Mouse (Mus musculus): Measurements from ENCODE around the gene Uso1. TPM values are rescaled to one million over a fixed set of nuclear protein-coding genes. Genes with fewer than 3 reads are reported as not detected.

Gene Uso1
- total RNA-seq, 1 experiment = 51.6 TPM

DNA sequence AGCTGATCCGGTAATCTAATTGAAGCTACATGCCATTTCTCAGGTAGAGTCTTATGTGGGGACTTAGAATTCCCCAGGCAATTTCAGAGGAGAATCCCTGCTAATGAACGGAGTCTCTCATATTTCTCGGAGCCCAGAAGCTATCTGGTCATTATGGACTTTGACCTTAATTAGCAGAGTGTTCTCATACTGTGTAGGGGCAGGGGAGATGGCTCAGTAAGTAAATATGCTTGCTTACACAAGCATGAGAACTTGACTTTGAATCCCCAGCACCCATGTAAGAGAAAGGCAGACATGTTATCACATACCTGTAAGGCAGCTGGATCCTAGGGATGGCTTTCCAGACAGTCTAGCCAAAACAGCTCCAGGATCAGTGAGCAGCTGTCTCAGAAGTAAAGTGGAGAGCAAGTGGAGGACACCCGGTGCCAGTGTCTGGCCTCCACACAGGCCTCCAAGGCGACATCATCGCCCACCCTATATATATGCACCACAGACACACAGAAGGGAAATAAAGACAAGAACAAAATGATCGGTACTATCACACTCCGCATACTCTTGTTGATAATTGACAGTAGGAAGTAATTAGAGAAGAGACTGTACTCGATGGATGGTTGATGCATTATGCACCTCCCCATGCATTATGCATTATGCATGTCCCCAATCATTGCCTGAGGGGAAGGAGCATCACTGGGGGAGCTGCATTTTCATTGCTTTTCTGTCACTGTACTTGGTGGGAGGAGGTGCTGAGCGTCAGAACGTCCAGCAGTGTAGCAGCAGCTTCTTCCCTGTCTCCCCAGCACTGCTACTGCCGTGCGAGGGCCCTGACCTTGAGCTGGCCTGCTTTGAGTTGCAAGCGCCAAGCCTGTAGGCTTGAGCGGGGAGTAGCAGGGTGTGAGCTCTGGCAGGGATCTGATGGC lies 59.4 kb downstream of the Uso1 start:
- H3K36me3 ChIP-seq (ENCODE audit: control insufficient read depth, insufficient read depth, low read length, poor library complexity, severe bottlenecking) = peaks cover 55% of the 10 kb centered on the region
- no peak overlapping the region for H3K27ac ChIP-seq (ENCODE audit: insufficient read depth, low read depth, low read length, poor library complexity, severe bottlenecking)
- no peaks in the 10 kb centered on the region for H3K4me1 ChIP-seq (ENCODE audit: control insufficient read depth in 2 of 2, insufficient read depth in 2 of 2, low read length in 2 of 2, poor library complexity in 1 of 2)
- no peak for DNase-seq (ENCODE audit: low read depth, low spot score)
- no peak overlapping the region for H3K4me3 ChIP-seq (ENCODE audit: insufficient read depth in 1 of 2, low read depth in 1 of 2, low read length in 2 of 2, poor library complexity in 1 of 2, severe bottlenecking in 1 of 2)
- no peaks in the 10 kb centered on the region for H3K9me3 ChIP-seq (ENCODE audit: control insufficient read depth, insufficient read depth, low read depth, low read length)
- no peak for TF ChIP-seq ZNF384 (IDR thresholded peaks at IDR 0.05; ENCODE audit: low read depth, low read length)
- TF ChIP-seq MAFK (IDR thresholded peaks at IDR 0.05; ENCODE audit: insufficient read depth, low read depth, low read length) = no peak
- no peak for TF ChIP-seq ZC3H11A (IDR thresholded peaks at IDR 0.05; ENCODE audit: borderline replicate concordance, low read depth, low read length)
- no peak for TF ChIP-seq CHD2 (IDR thresholded peaks at IDR 0.05; ENCODE audit: low read depth, low read length)
- no peak for TF ChIP-seq HCFC1 (IDR thresholded peaks at IDR 0.05; ENCODE audit: borderline replicate concordance, insufficient read depth, low read length)
- no peak overlapping the region for H3K9ac ChIP-seq (ENCODE audit: insufficient read depth, low read depth, low read length, poor library complexity, severe bottlenecking)
- in situ Hi-C loops (cut with MboI; ENCODE audit: low sequenced_read_pairs in 2 of 2, unreplicated experiment in 2 of 2) = no loop called here

DNA sequence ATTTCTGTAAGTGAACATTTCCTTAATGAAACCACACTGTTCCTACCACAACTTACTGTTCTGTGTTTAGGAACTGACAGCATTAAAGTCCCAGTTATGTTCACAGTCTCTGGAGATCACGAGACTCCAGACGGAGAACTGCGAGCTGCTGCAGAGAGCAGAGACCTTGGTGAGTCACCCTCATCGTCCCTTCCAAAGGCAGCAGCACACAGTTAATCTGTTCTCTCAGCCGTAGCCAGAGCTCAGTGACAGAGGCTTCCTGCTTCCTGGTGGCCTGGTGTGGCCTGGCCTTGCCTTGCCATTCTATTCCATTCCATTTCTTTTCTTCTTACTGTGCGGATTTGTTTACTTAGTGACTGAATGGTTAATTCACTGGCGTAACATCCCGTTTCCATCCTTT lies 60.5 kb downstream of the Uso1 start:
- H3K36me3 ChIP-seq (ENCODE audit: control insufficient read depth, insufficient read depth, low read length, poor library complexity, severe bottlenecking) = peaks cover 51% of the 10 kb centered on the region
- in situ Hi-C loops (cut with MboI; ENCODE audit: low sequenced_read_pairs in 2 of 2, unreplicated experiment in 2 of 2) = no loop called here
- TF ChIP-seq ZNF384 (IDR thresholded peaks at IDR 0.05; ENCODE audit: low read depth, low read length) (no peak), HCFC1 (IDR thresholded peaks at IDR 0.05; ENCODE audit: borderline replicate concordance, insufficient read depth, low read length) (no peak), ZC3H11A (IDR thresholded peaks at IDR 0.05; ENCODE audit: borderline replicate concordance, low read depth, low read length) (no peak), MAFK (IDR thresholded peaks at IDR 0.05; ENCODE audit: insufficient read depth, low read depth, low read length) (no peak), CHD2 (IDR thresholded peaks at IDR 0.05; ENCODE audit: low read depth, low read length) (no peak)
- H3K9ac ChIP-seq (ENCODE audit: insufficient read depth, low read depth, low read length, poor library complexity, severe bottlenecking) = no peak overlapping the region
- H3K4me1 ChIP-seq (ENCODE audit: control insufficient read depth in 2 of 2, insufficient read depth in 2 of 2, low read length in 2 of 2, poor library complexity in 1 of 2) = no peaks in the 10 kb centered on the region
- H3K27ac ChIP-seq (ENCODE audit: insufficient read depth, low read depth, low read length, poor library complexity, severe bottlenecking) = no peak overlapping the region
- no peaks in the 10 kb centered on the region for H3K9me3 ChIP-seq (ENCODE audit: control insufficient read depth, insufficient read depth, low read depth, low read length)
- DNase-seq (ENCODE audit: low read depth, low spot score) = no peak
- no peak overlapping the region for H3K4me3 ChIP-seq (ENCODE audit: insufficient read depth in 1 of 2, low read depth in 1 of 2, low read length in 2 of 2, poor library complexity in 1 of 2, severe bottlenecking in 1 of 2)

- Histone ChIP-seq H3K4me3 (ENCODE audit: insufficient read depth in 1 of 2, low read depth in 1 of 2, low read length in 2 of 2, poor library complexity in 1 of 2, severe bottlenecking in 1 of 2) (no peak overlapping the region), H3K4me1 (ENCODE audit: control insufficient read depth in 2 of 2, insufficient read depth in 2 of 2, low read length in 2 of 2, poor library complexity in 1 of 2) (no peaks in the 10 kb centered on the region), H3K27ac (ENCODE audit: insufficient read depth, low read depth, low read length, poor library complexity, severe bottlenecking) (no peak overlapping the region), H3K36me3 (ENCODE audit: control insufficient read depth, insufficient read depth, low read length, poor library complexity, severe bottlenecking) (peaks cover 22% of the 10 kb centered on the region), H3K9me3 (ENCODE audit: control insufficient read depth, insufficient read depth, low read depth, low read length) (no peaks in the 10 kb centered on the region), H3K9ac (ENCODE audit: insufficient read depth, low read depth, low read length, poor library complexity, severe bottlenecking) (no peak overlapping the region)
- TF ChIP-seq HCFC1 (IDR thresholded peaks at IDR 0.05; ENCODE audit: borderline replicate concordance, insufficient read depth, low read length) (no peak), ZC3H11A (IDR thresholded peaks at IDR 0.05; ENCODE audit: borderline replicate concordance, low read depth, low read length) (no peak), ZNF384 (IDR thresholded peaks at IDR 0.05; ENCODE audit: low read depth, low read length) (no peak), CHD2 (IDR thresholded peaks at IDR 0.05; ENCODE audit: low read depth, low read length) (no peak), MAFK (IDR thresholded peaks at IDR 0.05; ENCODE audit: insufficient read depth, low read depth, low read length) (no peak)
- no peak for DNase-seq (ENCODE audit: low read depth, low spot score)
- in situ Hi-C loops (cut with MboI; ENCODE audit: low sequenced_read_pairs in 2 of 2, unreplicated experiment in 2 of 2) = no loop called here
Observed at GRCm38 (mm10) chr5:92204162-92205036, 66.7 kb downstream of the Uso1 start.

DNA sequence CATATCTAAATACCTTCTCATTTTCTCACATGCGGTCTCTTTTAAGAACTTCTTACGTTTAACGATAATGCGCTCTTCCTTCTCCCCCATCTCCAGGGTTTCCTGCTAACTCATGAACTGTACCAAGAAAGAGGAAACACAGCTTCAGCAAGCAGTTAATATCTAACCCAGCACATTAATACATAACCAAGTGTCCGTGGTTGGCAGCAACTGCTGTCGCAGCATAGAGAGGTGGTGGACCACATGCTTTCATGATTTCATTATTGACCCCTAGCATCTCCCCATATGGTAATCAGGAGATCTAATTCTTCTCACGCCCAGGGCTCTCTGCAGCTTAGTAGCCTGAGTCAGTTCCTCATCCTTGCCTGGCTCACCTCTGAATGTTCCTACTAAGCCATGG lies 67.4 kb downstream of the Uso1 start:
- Histone ChIP-seq H3K36me3 (ENCODE audit: control insufficient read depth, insufficient read depth, low read length, poor library complexity, severe bottlenecking) (peaks cover 18% of the 10 kb centered on the region), H3K9me3 (ENCODE audit: control insufficient read depth, insufficient read depth, low read depth, low read length) (no peaks in the 10 kb centered on the region), H3K9ac (ENCODE audit: insufficient read depth, low read depth, low read length, poor library complexity, severe bottlenecking) (no peak overlapping the region), H3K27ac (ENCODE audit: insufficient read depth, low read depth, low read length, poor library complexity, severe bottlenecking) (no peak overlapping the region), H3K4me3 (ENCODE audit: insufficient read depth in 1 of 2, low read depth in 1 of 2, low read length in 2 of 2, poor library complexity in 1 of 2, severe bottlenecking in 1 of 2) (no peak overlapping the region), H3K4me1 (ENCODE audit: control insufficient read depth in 2 of 2, insufficient read depth in 2 of 2, low read length in 2 of 2, poor library complexity in 1 of 2) (no peaks in the 10 kb centered on the region)
- TF ChIP-seq CHD2 (IDR thresholded peaks at IDR 0.05; ENCODE audit: low read depth, low read length) (no peak), MAFK (IDR thresholded peaks at IDR 0.05; ENCODE audit: insufficient read depth, low read depth, low read length) (no peak), ZC3H11A (IDR thresholded peaks at IDR 0.05; ENCODE audit: borderline replicate concordance, low read depth, low read length) (no peak), HCFC1 (IDR thresholded peaks at IDR 0.05; ENCODE audit: borderline replicate concordance, insufficient read depth, low read length) (no peak), ZNF384 (IDR thresholded peaks at IDR 0.05; ENCODE audit: low read depth, low read length) (no peak)
- DNase-seq (ENCODE audit: low read depth, low spot score) = no peak
- in situ Hi-C loops (cut with MboI; ENCODE audit: low sequenced_read_pairs in 2 of 2, unreplicated experiment in 2 of 2) = no loop called here

Data from ES-E14 (cell line).